Mouse (Mus musculus) skeletal muscle tissue, adult 2 months (tissue): ENCODE measurements around the gene Pofut1.
A peak's percentile ranks its signal among the peaks of the same experiment; 100 is the strongest.

ENCODE experiments used
- DNase-seq: peaks from one replicate; pipeline ENCODE4 v3.0.0-alpha.2; 2012; ENCODE audit warnings: low read depth, low spot score

The Pofut1 gene

GRCm38 (mm10) chr2:153241250-153242014 lies at the start of gene Pofut1, which contains the start of gene Plagl2:
Pofut1 (plus strand) TSS chr2:153241533.
Plagl2 (minus strand) TSS chr2:153241426.
- DNase-seq, result peak; percentile 81

- DNase-seq, result no peak
Measured at GRCm38 (mm10) chr2:153194255-153194654, 47.1 kb upstream of the Pofut1 start.

DNA sequence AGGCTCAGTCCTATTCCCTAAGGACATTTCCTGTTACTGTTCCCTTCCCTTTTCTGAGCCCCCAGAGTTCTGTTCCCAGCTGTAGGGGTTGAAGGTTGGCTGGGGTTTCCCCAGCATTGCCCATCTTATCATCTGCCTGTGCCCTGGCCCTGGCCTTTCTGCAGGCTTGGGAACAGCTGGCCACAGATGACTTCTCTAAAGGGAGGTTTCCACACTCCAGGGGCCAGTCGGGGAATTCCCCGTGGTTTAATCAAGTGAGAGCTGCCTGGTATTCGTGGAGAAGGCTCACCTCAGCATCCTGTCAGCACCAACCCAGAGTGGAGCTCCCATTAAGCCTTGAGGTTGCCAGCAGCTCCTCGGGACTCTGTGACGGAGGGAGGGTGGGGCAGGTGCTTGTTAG lies 42.8 kb upstream of the Pofut1 start:
- no peak for DNase-seq

GRCm38 (mm10) chr2:153199114-153199513 lies 42.2 kb upstream of the Pofut1 start:
- DNase-seq, result no peak

- DNase-seq, result no peak
Measured at GRCm38 (mm10) chr2:153202766-153203165, 38.6 kb upstream of the Pofut1 start.

DNA sequence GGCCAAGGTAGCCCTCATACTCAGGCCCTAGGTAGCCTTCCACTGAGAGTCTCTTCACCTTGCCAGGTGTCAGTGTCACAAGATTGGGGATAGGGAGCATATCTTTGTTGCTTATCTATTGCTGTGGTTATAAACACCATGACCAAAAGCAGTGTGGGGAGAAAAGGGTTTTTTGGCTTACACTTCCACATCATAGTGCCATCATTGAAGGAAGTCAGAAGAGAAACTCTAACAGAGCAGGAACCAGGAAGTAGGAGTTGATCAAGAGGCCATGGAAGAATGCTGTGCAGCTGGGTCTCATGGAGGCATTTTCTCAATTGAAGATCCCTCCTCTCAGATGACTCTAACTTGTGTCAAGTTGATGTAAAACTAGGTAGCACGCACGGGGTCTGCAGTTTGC lies 33.2 kb upstream of the Pofut1 start:
- no peak for DNase-seq

GRCm38 (mm10) chr2:153209286-153209685 lies 32.0 kb upstream of the Pofut1 start:
- no peak for DNase-seq

DNA sequence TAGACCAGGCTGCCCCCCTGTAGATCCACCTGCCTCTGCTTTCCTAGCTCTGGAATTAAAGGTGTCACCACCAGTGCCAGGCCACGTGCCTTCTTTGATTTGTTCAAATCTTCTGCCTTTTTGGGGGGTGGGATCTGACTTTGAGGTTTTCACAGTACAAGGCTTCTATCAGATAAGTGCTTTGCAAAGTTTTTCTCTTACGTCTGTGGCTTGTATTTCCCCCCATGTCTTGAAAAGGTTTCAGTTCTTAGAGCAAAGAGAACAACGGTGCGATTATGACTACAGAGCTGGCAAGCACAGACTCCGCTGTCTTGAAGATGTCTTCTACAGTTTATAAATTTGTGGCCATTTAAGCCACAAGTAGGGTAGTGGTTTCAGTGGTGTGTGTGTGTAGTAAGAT lies 29.9 kb upstream of the Pofut1 start:
- no peak for DNase-seq

- DNase-seq, result no peak
Measured at GRCm38 (mm10) chr2:153213351-153213750, 28.0 kb upstream of the Pofut1 start.

DNA sequence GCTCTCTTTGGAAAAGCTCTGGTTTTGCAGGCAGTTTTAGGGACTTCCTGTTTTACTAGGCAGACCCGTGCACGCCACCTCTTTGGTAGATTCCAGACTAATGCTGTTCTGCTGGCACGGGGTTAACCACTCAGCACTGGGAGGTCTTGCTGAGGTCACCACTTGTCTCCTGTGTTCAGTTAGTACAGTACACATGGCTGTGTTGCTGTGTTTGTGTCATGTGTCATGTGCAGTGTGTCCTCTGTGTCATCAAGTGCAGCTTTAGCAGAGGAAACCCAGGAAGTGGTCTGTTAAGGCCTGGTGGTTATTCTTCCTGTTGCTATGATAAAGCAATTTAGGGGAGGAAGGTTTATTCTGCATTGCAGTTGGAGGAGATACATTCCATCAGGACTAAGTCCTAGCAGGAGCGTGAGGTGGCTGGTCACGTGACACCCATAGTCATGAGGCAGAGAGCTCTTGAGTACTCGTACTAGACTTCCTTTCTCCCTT lies 26.5 kb upstream of the Pofut1 start:
- DNase-seq, result no peak

- no peak for DNase-seq
Measured at GRCm38 (mm10) chr2:153215421-153215820, 25.9 kb upstream of the Pofut1 start.

DNA sequence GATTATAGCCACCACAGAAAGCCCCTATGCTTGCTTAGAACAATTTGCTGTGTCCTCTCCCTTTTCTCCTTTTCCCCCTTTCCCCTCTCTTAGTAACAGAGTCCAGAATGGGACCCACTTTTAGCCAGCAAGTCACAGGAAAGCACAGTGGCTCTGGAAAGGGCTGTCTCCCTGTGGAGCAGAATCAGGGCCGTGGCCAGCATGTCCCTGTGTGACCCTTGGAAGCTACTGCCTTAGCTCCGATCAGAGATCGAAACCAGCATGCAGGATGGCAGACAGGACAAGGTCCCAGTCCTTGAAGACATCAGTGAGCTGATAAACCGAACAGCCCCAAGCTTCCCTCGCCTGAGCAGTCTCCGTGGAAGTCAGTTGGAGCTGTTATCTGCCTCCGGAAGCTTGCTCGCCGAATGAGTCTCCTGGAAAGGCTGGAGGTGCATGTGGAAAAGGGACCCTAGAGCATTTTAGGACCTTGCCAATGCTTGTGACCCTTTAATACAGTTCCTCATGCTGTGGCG lies 23.4 kb upstream of the Pofut1 start:
- no peak for DNase-seq

- DNase-seq, result no peak
Measured at GRCm38 (mm10) chr2:153218516-153218915, 22.8 kb upstream of the Pofut1 start.

GRCm38 (mm10) chr2:153221620-153222019 lies 19.7 kb upstream of the Pofut1 start:
- no peak for DNase-seq

GRCm38 (mm10) chr2:153222130-153222529 lies 19.2 kb upstream of the Pofut1 start:
- DNase-seq, result no peak

- no peak for DNase-seq
Measured at GRCm38 (mm10) chr2:153222566-153222965, 18.8 kb upstream of the Pofut1 start.

- no peak for DNase-seq
Measured at GRCm38 (mm10) chr2:153224946-153225594, 16.3 kb upstream of the Pofut1 start, which contains the start of gene Tspyl3. Tspyl3 (minus strand) TSS chr2:153225441.

- no peak for DNase-seq
Measured at GRCm38 (mm10) chr2:153225595-153225953, 15.8 kb upstream of the Pofut1 start.

- DNase-seq, result no peak
Measured at GRCm38 (mm10) chr2:153227959-153228358, 13.4 kb upstream of the Pofut1 start.

- DNase-seq, result no peak
Measured at GRCm38 (mm10) chr2:153228523-153228922, 12.8 kb upstream of the Pofut1 start.

- DNase-seq, result no peak
Measured at GRCm38 (mm10) chr2:153237193-153237592, 4.1 kb upstream of the Pofut1 start.

DNA sequence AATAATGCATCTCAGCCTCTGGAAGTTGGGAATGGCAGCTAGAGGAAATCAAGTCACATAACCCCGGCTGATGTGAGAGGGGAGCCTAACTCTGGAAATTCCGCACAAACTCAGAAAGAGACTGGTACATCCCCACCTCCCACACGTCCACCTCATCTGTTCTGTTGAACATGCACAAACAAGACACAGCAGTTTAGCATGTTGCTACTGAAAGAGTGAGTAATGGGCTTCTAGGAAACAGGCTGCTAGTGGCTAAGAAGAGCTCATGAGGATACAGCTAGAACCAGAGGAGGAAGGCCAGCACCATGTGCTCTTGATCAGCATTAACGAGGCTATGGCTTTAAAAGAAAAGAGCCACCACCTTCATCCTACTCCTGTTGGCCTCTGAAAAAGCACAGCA lies 3.4 kb upstream of the Pofut1 start:
- DNase-seq, result no peak

DNA sequence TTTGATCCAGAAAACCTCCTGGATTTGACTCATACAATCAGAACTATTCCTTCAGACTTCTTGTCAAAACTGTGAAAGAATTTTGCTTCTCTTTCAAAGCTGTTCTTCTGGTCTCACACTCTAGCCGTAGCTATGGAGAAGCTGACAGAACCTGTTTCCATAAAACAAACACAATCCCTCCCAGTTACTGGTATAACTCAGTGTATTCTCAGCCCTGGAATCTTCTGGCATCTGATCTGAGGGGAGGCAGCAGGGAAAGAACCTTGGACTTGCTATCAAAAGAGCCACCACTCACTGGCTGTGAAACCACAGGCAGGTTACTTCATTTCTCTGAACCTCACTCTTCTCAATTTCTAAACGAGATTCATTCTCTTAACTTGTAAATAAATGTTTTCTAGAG lies 2.9 kb upstream of the Pofut1 start:
- no peak for DNase-seq
